Mouse (Mus musculus) MEL (cell line): ENCODE results near the gene Negr1. TPM values are rescaled to one million over a fixed set of nuclear protein-coding genes. Genes with fewer than 3 reads are reported as not detected.

ENCODE experiments used
- DNase-seq: peaks from one replicate; pipeline ENCODE4 v3.0.0; 2011; ENCODE audit warnings: low read depth, low spot score
- H3K27ac ChIP-seq: 2 replicates; pipeline ENCODE4 v1.5.1; 2012; ENCODE audit warnings: low read depth, mild to moderate bottlenecking, control low read depth, low read length, moderate library complexity; ENCODE audit not compliant: control insufficient read depth
- H3K27me3 ChIP-seq, 2 experiments: fragments of 150-350 bp in 1 of 2; sonication (generic) in 1 of 2; 2 replicates each; pipeline ENCODE4 v1.6.1; 2012; ENCODE audit warnings: low read length in 2 of 2, mild to moderate bottlenecking in 2 of 2, improper control_type of control experiment in 1 of 2, moderate library complexity in 1 of 2; ENCODE audit not compliant: insufficient read depth in 2 of 2, control insufficient read depth in 1 of 2
- H3K36me3 ChIP-seq, 2 experiments: 2 replicates each; pipeline ENCODE4 v1.6.1; 2012 to 2014; ENCODE audit warnings: low read length in 2 of 2, improper control_type of control experiment in 1 of 2, inconsistent platforms in 1 of 2, mild to moderate bottlenecking in 1 of 2; ENCODE audit not compliant: insufficient read depth in 2 of 2, control insufficient read depth in 1 of 2
- H3K4me1 ChIP-seq, 2 experiments: fragments of 150-350 bp in 1 of 2; sonication (generic) in 1 of 2; 2 replicates each; pipeline ENCODE4 v1.6.1; 2012; ENCODE audit warnings: low read length in 2 of 2, improper control_type of control experiment in 1 of 2, mild to moderate bottlenecking in 1 of 2; ENCODE audit not compliant: insufficient read depth in 2 of 2, control insufficient read depth in 1 of 2
- H3K4me3 ChIP-seq, 2 experiments: fragments of 150-350 bp in 1 of 2; sonication (generic) in 1 of 2; 2 replicates each; pipeline ENCODE4 v1.5.1; 2012; ENCODE audit warnings: low read depth in 2 of 2, low read length in 2 of 2, mild to moderate bottlenecking in 2 of 2, moderate library complexity in 2 of 2, control low read depth in 1 of 2, improper control_type of control experiment in 1 of 2; ENCODE audit not compliant: control insufficient read depth in 1 of 2, insufficient read depth in 1 of 2
- H3K79me2 ChIP-seq: 2 replicates; pipeline ENCODE4 v1.6.1; 2012; ENCODE audit warnings: mild to moderate bottlenecking, low read length, moderate library complexity; ENCODE audit not compliant: control insufficient read depth, poor library complexity, insufficient read depth
- H3K9ac ChIP-seq: 2 replicates; pipeline ENCODE4 v1.6.1; 2012; ENCODE audit warnings: low read depth, mild to moderate bottlenecking, control low read depth, low read length, moderate library complexity; ENCODE audit not compliant: control insufficient read depth, poor library complexity, severe bottlenecking
- H3K9me3 ChIP-seq: fragments of 150-350 bp; sonication (generic); replicated peaks from 2 replicates; pipeline ENCODE4 v1.6.1; 2012; ENCODE audit warnings: mild to moderate bottlenecking, low read length, improper control_type of control experiment, moderate library complexity; ENCODE audit not compliant: insufficient read depth
- CTCF ChIP-seq, 3 experiments: IDR thresholded peaks in 2 of 3; conservative IDR thresholded peaks in 1 of 3; 2 replicates each; pipeline ENCODE4 v1.5.1; 2011 to 2012; ENCODE audit warnings: low read length in 3 of 3, low read depth in 2 of 3, mild to moderate bottlenecking in 2 of 3, improper control_type of control experiment in 1 of 3, inconsistent platforms in 1 of 3, mixed read lengths in 1 of 3, moderate library complexity in 1 of 3; ENCODE audit not compliant: control insufficient read depth in 1 of 3, insufficient read depth in 1 of 3, poor library complexity in 1 of 3, severe bottlenecking in 1 of 3
- ELF1 ChIP-seq: IDR thresholded peaks from 2 replicates; pipeline ENCODE4 v1.6.1; 2014; ENCODE audit warnings: low read depth, mild to moderate bottlenecking, inconsistent platforms, low read length, improper control_type of control experiment, moderate library complexity
- EP300 ChIP-seq, 2 experiments: IDR thresholded peaks; 2 replicates each; pipeline ENCODE4 v1.6.1; 2011; ENCODE audit warnings: improper control_type of control experiment in 2 of 2, low read length in 2 of 2, low read depth in 1 of 2, mild to moderate bottlenecking in 1 of 2
- ETS1 ChIP-seq: IDR thresholded peaks from 2 replicates; pipeline ENCODE4 v1.6.1; 2012; ENCODE audit warnings: low read depth, mild to moderate bottlenecking, inconsistent platforms, low read length, improper control_type of control experiment, moderate library complexity
- GABPA ChIP-seq: IDR thresholded peaks from 2 replicates; pipeline ENCODE4 v1.6.1; 2012; ENCODE audit warnings: low read depth, mild to moderate bottlenecking, inconsistent platforms, low read length, improper control_type of control experiment, moderate library complexity
- HCFC1 ChIP-seq: IDR thresholded peaks from 2 replicates; pipeline ENCODE4 v1.6.1; 2012; ENCODE audit warnings: low read depth, mild to moderate bottlenecking, inconsistent platforms, low read length, improper control_type of control experiment, moderate library complexity
- JUND ChIP-seq: IDR thresholded peaks from 2 replicates; pipeline ENCODE4 v1.6.1; 2011; ENCODE audit warnings: low read depth, mild to moderate bottlenecking, improper control_type of control experiment, low read length
- MAX ChIP-seq: IDR thresholded peaks from 2 replicates; pipeline ENCODE4 v1.6.1; 2011; ENCODE audit warnings: low read length, improper control_type of control experiment
- MAZ ChIP-seq: IDR thresholded peaks from 2 replicates; pipeline ENCODE4 v1.6.1; 2012; ENCODE audit warnings: low read depth, mild to moderate bottlenecking, inconsistent platforms, low read length, improper control_type of control experiment
- MYB ChIP-seq: IDR thresholded peaks from 2 replicates; pipeline ENCODE4 v1.6.1; 2011; ENCODE audit warnings: mild to moderate bottlenecking, low read depth, low read length, improper control_type of control experiment
- MYC ChIP-seq: IDR thresholded peaks from 2 replicates; pipeline ENCODE4 v1.6.1; 2011; ENCODE audit warnings: low read depth, mild to moderate bottlenecking, low read length, improper control_type of control experiment, moderate library complexity
- NELFE ChIP-seq: IDR thresholded peaks from 2 replicates; pipeline ENCODE4 v1.6.1; 2011; ENCODE audit warnings: low read depth, low read length, improper control_type of control experiment
- NRF1 ChIP-seq: IDR thresholded peaks from 2 replicates; pipeline ENCODE4 v1.6.1; 2014; ENCODE audit warnings: low read depth, mild to moderate bottlenecking, inconsistent platforms, low read length, improper control_type of control experiment, moderate library complexity; ENCODE audit not compliant: poor library complexity, insufficient read depth, severe bottlenecking
- POLR2A ChIP-seq, 2 experiments: IDR thresholded peaks; 2 replicates each; pipeline ENCODE4 v1.6.1; 2011 to 2012; ENCODE audit warnings: low read length in 2 of 2, mild to moderate bottlenecking in 2 of 2, control low read depth in 1 of 2, improper control_type of control experiment in 1 of 2, low read depth in 1 of 2, moderate library complexity in 1 of 2; ENCODE audit not compliant: control insufficient read depth in 1 of 2, insufficient read depth in 1 of 2, poor library complexity in 1 of 2
- POLR2AphosphoS2 ChIP-seq: IDR thresholded peaks from 2 replicates; pipeline ENCODE4 v1.6.1; 2011; ENCODE audit warnings: low read length, improper control_type of control experiment
- RCOR1 ChIP-seq: IDR thresholded peaks from 2 replicates; pipeline ENCODE4 v1.6.1; 2012; ENCODE audit warnings: low read depth, mild to moderate bottlenecking, inconsistent platforms, low read length, improper control_type of control experiment
- SIN3A ChIP-seq: IDR thresholded peaks from 2 replicates; pipeline ENCODE4 v1.6.1; 2012; ENCODE audit warnings: low read length, improper control_type of control experiment, inconsistent platforms
- TAL1 ChIP-seq: IDR thresholded peaks from 2 replicates; pipeline ENCODE4 v1.6.1; 2012; ENCODE audit warnings: mild to moderate bottlenecking, inconsistent platforms, low read length, moderate library complexity, mixed read lengths
- UBTF ChIP-seq: IDR thresholded peaks from 2 replicates; pipeline ENCODE4 v1.6.1; 2012; ENCODE audit warnings: low read depth, mild to moderate bottlenecking, inconsistent platforms, low read length, improper control_type of control experiment, moderate library complexity, borderline replicate concordance; ENCODE audit not compliant: insufficient read depth
- polyA plus RNA-seq, 2 experiments: library from polyadenylated mRNA; stranded (reverse) in 1 of 2; unstranded in 1 of 2; fragments of >175 nt in 1 of 2; fragments of >200 nt in 1 of 2; gene quantifications; 2 replicates each; pipeline versions ENCODE4 v1.2.1 to v1.2.4; 2012; ENCODE audit warnings: low replicate concordance in 2 of 2, low read depth in 1 of 2; ENCODE audit not compliant: insufficient read length in 2 of 2, insufficient read depth in 1 of 2, missing spikeins in 1 of 2
- total RNA-seq: library from RNA; depleted of rRNA; stranded (reverse); fragments of 300-350 nt; gene quantifications from 2 replicates; pipeline ENCODE4 v1.2.3, GENCODE M21; 2012

Negr1 gene
- total and polyA plus RNA-seq, 3 experiments = not detected

- H3K36me3 ChIP-seq = no peaks in the 10 kb centered on the region
- H3K9me3 ChIP-seq = no peaks in the 10 kb centered on the region
- no peak overlapping the region for H3K27ac ChIP-seq
- H3K79me2 ChIP-seq = no peaks in the 10 kb centered on the region
- TF ChIP-seq MAZ (no peak), ELF1 (no peak), MAX (no peak), EP300 (IDR thresholded peaks at IDR 0.05; ENCODE audit: low read depth in 1 of 2, low read length in 2 of 2) (no peak), MYB (no peak), UBTF (no peak), HCFC1 (no peak), SIN3A (no peak), ETS1 (no peak), NRF1 (no peak), POLR2AphosphoS2 (no peak), NELFE (no peak), RCOR1 (no peak), CTCF (IDR thresholded peaks at IDR 0.05 in 2 of 3, conservative IDR thresholded peaks at IDR 0.05 in 1 of 3; ENCODE audit: control insufficient read depth in 1 of 3, insufficient read depth in 1 of 3, low read depth in 2 of 3, low read length in 3 of 3, poor library complexity in 1 of 3, severe bottlenecking in 1 of 3) (no peak), MYC (no peak), POLR2A (IDR thresholded peaks at IDR 0.05; ENCODE audit: control insufficient read depth in 1 of 2, insufficient read depth in 1 of 2, low read depth in 1 of 2, low read length in 2 of 2, poor library complexity in 1 of 2) (no peak), JUND (no peak)
- TF ChIP-seq, all 39 proteins: peak for 0
- DNase-seq = no peak
- no peak overlapping the region for H3K9ac ChIP-seq
- no peak overlapping the region for H3K4me3 ChIP-seq
- H3K4me1 ChIP-seq = no peaks in the 10 kb centered on the region
- no peaks in the 10 kb centered on the region for H3K27me3 ChIP-seq
These were observed 149.1 kb downstream of the Negr1 start for GRCm38 (mm10) chr3:156710693-156711092.

- H3K27me3 ChIP-seq = no peaks in the 10 kb centered on the region
- no peak overlapping the region for H3K27ac ChIP-seq
- TF ChIP-seq HCFC1 (no peak), NRF1 (no peak), JUND (no peak), TAL1 (no peak), GABPA (no peak)
- H3K4me3 ChIP-seq = no peak overlapping the region
- H3K9ac ChIP-seq = no peak overlapping the region
- H3K36me3 ChIP-seq = no peaks in the 10 kb centered on the region
- no peaks in the 10 kb centered on the region for H3K9me3 ChIP-seq
- DNase-seq = no peak
- no peaks in the 10 kb centered on the region for H3K79me2 ChIP-seq
- H3K4me1 ChIP-seq = no peaks in the 10 kb centered on the region
These were observed 174.7 kb downstream of the Negr1 start for GRCm38 (mm10) chr3:156736335-156736734.
